Mouse (Mus musculus) c-Kit-positive CD71-positive TER-119-positive erythroid progenitor cells, embryonic 14.5 days (primary cell): Measurements from ENCODE around the gene Gm15294.

ENCODE experiments used
- DNase-seq: peaks from one replicate; pipeline ENCODE4 v3.0.0-alpha.2; 2013; ENCODE audit warnings: low spot score

Gene Gm15294

GRCm38 (mm10) chrX:141875135-141875534 is at the start of gene Gm15294:
TSS of gene Gm15294 (minus strand) at chrX:141875235.
- no peak for DNase-seq

GRCm38 (mm10) chrX:141884336-141885048 is 9.5 kb upstream of the Gm15294 start:
- DNase-seq: no peak

GRCm38 (mm10) chrX:141874024-141874423 is 1.0 kb downstream of the Gm15294 start:
- no peak for DNase-seq

- DNase-seq: no peak
Measured at GRCm38 (mm10) chrX:141873597-141873996, 1.4 kb downstream of the Gm15294 start.

GRCm38 (mm10) chrX:141855684-141856396 is 19.2 kb downstream of the Gm15294 start:
- DNase-seq: no peak
